Mouse (Mus musculus) thymus, postnatal 0 days (tissue): ENCODE results near the gene Dcun1d4. TPM values are rescaled to one million over a fixed set of nuclear protein-coding genes. Genes with fewer than 3 reads are reported as not detected.
"Not testable (repeated sequence)": the region's sequence is repeated elsewhere in the genome, so short reads cannot be mapped to it uniquely, and the experiment has no call there.

Experiments used
- DNase-seq: peaks from one replicate; pipeline ENCODE4 v3.0.0-alpha.2; 2015; ENCODE audit warnings: low spot score
- polyA plus RNA-seq: library from polyadenylated mRNA; unstranded; fragments of >200 nt; fragmentation: Nextera tagmentation; extraction: Ambion mirVana; gene quantifications from 2 replicates; pipeline ENCODE4 v1.2.1, GENCODE M21; 2015

The Dcun1d4 gene
- polyA plus RNA-seq = 5.9 and 8.8 TPM in 2 replicates

DNA sequence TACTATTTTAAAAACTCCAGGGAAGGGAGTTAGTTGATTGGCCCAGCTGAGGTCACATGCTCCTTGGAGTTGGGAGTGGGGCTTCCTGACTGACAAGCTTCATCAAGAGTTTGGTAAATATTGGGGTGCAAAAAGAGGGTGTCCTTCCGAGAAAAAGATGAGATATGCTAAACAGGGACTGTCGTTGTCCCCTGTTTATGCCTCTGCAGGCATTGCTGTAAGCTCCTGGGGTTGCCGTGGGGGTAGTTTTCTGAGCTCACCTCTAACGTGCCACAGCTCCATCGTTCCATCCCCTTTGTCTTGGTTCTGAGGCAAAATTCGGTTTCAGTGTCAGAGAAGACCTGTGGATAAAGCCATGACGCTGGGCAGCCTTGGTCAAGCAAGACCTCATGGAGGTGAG, at the start of gene Dcun1d4:
TSS of gene Dcun1d4 (plus strand) at position 301 of the 400 bp plus-strand sequence.
- no peak for DNase-seq

DNA sequence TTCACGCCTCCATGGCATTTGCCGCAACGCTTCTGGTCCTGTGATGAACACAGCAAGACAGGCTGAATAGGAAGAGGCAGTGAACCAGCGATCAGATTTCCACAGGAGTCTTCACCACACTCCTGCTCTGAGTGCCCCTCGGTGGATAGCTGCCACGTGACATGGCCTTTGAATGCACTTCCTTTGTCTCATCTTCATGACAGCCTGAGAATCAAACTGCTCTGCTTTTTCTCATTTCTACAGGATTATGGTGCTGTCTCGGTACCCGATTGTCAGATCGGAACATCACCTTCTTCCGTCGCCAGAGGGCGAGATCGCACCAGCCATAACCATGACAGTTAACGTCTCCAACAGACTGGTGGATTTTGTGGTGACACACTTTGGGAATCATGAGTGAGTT, 49.2 kb upstream of the Dcun1d4 start:
- DNase-seq = peak; percentile 59

DNA sequence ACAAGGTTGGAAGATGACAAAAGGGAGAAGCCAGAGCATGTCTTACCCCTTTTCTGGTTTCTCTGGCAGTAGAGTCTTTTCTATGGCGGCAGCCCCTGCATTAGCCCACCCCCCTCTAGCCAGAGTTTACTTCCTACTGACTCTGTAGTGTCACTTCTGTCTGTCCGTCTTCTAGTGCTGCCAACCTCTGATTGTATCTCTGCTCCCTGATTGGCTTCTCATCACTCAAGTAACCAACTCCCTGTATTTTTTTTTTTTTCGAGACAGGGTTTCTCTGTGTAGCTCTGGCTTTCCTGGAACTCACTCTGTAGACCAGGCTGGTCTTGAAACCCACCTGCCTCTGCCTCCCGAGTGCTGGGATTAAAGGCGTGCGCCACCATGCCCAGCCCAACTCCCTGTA, 48.0 kb upstream of the Dcun1d4 start:
- no peak for DNase-seq

DNA sequence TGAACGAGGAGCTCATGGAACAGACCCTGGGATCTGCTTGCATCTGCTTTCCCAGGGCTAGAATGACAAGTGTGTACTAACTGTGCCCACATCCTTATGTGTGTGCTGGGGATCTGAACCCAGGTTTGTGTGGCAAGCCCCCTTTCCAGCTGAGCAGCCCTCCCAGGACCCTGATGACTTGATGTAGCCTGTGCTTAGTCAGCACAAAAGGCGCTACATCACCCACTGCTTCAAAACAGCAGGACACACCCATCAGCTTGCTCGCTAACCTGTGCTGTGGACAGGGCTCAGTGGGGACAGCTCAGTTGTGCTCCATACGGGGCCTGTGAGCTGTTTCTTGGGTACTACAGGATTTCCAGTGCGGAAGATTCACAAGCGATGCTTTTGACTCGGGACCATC, 46.0 kb upstream of the Dcun1d4 start:
- DNase-seq = no peak

DNA sequence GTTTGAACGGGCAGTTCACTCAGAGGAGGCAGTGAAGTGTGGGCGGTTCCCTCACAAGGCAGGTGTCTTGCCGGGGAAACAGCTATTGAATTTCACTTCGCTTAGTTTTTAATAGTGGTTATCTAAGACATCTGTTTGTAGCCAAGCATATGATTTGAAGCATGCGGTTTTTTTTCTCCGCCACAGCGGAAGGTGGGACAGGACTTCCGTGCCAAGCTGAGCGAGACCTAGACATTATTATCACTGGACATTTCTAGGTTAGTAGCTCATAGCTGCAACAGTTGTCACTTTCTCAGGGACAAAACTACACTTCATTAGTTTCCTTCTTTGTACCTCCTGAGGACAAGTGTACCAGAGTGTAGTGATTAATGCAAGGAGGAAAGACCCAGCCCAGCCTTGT, 38.6 kb upstream of the Dcun1d4 start:
- DNase-seq = no peak

DNA sequence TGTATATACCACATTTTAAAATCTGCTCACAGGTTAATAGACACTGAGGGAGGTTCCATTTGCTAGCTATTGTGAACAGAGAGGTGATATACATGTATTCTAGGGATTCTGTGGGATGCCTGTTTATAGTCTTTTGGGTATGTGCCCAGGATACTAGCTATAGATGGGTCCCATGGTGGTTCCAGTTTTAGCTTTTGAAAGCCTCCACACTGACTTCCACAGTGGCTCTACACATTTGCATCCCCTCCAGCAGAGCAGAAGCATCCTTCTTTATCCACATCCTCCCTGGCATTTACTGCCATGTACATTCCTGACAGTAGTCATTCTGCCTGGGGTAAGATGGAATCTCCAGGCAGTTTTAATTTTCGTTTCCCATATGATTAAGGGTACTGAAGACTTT, 30.5 kb upstream of the Dcun1d4 start:
- DNase-seq = no peak

DNA sequence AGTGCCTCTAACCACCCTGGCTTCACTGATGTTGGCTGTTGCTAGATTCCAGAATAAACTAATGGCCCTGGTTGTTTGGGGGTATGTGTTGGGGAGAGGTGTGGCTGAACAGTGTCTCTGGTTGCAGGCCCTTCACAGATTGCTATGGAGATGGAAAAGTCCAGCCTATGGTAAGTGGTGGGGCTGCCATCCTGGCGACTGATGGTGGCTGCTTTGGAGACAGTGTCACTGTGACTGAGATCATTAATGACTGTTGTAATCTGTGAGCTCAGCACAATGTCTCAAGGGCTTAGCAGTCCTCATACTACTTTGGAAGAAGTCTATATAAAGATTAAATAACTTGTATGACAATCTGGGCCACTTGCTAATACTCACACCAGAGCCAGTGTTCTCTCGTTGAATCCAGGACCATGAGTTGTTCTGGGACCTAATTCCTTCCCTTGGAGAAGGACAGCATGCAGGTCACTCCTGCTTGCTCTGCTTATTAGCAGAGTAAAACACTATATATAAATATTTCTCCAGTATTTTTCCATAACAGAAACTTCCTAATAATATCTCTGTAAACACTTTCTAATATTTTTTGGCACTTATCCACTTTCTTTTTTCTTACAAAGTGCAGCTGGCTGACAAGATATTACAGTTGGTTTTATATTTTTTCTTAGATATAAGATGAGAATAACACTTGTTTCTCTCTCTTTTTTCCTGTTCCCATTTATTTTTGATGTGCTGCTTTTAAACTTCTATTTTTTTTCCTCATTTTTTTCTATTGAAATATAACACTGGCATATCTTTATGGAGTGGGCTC, 26.1 kb upstream of the Dcun1d4 start:
- DNase-seq = no peak

DNA sequence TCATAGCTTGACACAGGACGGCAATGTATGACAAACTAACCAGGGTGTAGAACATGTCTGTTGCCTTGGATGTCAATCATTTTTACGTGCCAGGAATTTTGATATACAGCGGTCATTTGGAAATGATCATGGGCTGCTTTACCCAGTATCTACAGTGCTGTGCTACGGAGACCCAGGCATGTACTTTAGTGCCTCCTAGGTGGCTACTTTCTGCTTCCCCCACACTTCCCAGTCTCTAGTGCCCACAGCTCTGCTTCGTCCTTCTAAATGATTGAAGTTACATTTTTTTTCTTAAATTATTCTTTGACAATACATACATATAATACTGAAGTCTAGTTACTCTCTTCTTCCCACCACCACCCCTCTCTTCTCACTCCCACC, 25.5 kb upstream of the Dcun1d4 start:
- DNase-seq = no peak

DNA sequence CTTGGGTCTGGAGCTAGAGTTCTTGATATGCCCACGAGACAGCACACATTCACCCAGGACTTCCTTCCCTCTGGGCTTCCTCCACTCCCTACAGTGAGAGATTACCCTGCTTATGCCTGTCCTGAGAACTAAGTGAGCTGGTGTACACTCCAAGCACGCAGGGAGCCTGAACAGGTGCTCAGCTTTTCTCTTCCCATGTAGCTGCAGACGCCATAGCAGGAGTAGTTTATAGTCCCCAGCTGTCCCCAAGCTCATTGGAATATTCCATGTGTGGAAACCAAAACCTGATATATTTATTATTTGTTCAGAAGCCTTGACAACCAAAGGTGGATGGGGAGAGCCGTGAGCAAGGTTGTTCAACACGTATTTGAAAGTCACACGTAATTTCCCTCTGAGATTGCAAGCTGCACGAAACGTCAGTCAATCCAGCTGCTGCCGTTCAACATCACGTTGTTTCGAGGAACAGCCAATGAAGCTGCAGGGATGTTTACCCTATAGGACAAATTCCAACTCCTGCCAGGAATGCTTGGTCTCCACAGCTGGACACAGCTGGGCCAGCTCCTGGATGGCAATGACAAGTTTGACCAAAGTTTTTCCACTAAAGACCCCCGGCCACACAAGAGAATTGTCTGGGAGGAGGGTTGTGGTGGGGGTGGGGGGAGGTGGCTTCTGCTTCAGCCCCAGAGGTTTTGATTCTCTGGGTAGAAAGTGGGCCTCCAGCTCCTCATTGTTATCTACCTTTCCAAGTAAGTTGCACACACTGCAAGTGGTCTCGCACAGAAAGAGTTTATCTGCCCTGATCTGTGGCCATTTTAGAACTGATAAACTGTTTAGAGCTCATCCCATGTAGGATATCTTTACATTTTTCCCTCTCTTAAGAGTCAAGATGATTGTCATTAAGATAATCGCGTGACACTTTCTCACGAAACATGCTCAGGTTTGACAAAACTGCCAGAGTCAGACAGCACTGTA, 12.1 kb upstream of the Dcun1d4 start:
- no peak for DNase-seq

DNA sequence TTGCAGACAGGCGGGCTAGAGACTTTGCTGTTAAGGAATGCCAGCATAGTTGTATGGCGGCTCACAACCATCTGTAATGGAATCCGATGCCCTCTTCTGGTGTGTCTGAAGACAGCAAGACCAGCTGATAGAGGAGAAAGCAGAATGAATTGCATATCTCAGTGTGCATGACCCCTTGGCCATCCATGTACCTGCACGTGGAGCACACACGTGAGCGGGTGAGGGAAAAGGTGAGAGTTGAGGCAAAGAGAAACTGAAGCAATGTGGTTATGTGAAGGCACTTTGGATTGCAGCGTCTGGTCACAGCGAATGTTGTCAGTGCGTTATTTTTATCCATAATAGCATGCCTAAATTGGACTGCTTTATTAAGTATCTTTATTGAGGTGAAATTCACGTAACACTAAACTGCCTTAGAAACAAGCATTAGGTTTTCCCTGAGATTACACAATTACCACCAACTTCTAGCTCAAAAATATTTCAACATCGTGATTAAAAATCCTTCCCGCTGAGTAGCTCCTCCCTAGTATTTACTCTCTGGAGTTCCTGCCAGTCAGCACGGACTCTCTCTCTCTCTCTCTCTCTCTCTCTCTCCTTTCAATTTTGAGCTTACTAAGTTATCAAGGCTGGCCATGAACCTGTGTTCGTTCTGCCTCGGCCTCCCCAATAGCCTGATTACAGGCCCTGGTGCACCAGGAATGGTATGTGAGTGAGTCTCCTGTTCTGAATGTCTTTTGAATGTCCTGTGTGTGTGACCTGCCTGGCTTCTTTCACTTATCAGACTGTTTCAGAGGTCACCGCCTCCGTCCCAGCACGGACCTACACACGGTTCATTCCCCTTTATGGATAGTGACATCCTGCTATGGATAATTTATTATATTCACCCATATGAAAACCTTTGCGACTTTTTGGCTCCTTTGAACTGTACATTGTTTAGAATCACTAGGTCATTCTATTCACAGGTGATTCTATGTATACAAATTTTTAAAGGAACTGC, 6.1 kb upstream of the Dcun1d4 start:
- DNase-seq = no peak

DNA sequence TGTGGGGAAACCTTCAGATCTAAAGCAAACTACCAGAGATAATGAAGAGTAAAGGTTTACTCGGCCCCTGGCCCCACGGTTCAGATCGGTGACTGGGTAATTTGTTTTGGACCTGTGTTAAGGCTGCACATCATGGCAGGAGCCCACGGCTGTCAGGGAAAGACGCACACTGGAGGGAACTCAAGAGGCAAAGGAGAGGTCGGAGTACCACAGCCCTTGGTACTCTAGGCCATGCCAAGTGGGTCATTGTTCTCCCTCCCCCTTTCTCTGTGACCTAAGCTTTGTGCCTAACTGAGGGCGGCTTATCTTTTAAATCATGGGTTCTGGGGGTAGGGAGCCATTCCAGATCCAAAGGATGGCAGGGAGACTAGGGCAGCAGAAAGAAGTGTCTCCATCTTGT, 601 bp downstream of the Dcun1d4 start:
- no peak for DNase-seq

DNA sequence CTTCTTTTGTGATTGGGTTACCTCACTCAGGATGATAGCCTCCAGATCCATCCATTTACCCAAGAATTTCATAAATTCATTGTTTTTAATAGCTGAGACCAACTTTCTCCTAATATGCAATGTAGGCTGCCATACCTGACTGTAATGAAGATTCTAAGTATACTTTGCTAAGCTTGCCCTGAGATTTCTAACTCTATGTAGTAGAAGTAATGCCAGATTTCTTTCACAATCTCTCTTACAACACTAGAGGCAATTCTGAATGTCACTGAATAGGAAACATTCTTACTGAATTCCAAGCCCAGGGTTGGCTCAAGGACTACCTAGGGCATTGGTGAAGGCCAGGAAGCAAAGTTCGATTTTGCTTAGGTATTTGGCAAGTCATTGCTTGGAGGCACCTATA, 1.6 kb downstream of the Dcun1d4 start:
- DNase-seq = not testable (repeated sequence)

DNA sequence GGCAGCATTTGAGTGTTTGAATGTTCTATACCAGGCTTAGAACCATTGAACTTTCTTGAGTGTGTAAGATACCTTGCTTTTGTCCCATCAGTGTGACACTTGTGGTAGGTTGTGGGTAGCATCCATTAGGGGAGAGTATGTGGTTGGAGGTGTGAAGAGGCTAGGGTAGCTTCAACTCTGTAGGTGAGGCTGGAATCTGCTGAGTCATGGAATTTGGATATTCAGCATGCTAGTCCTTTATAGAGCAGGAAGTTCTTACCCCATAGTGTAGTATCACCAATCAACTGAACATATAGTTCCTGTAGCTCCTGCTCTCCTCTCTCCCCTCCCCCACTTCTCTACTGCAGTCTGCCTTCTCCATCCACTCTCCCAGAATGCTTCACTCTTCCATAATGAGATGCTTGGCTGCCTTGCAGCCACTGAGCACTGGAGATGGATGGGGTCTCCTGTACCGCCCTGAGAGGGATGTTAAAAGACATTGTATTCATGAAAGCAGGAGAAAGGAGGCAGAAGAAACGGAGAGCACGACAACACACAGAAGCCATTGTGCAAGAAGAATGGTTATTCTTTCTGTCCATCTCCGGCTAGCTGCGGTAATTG, 3.3 kb downstream of the Dcun1d4 start:
- no peak for DNase-seq

DNA sequence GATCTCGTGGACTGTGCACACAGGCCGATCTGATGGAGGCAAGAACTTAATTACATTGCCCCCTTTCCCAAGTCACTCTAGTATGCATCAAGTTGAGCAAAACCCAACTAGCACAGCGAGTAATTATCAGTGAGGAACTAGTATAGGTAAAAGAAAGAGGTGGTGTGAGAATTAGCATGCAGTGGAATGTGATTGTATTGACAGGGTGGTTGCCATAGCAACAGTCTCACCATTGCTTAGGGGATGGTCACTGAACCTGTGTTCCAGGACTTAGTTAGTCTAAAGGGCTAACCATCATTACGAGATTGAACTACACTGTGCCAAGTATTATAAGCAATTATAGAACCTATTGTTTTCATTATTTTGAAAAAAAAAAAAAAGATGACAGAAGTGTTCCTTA, 5.7 kb downstream of the Dcun1d4 start:
- DNase-seq = no peak

DNA sequence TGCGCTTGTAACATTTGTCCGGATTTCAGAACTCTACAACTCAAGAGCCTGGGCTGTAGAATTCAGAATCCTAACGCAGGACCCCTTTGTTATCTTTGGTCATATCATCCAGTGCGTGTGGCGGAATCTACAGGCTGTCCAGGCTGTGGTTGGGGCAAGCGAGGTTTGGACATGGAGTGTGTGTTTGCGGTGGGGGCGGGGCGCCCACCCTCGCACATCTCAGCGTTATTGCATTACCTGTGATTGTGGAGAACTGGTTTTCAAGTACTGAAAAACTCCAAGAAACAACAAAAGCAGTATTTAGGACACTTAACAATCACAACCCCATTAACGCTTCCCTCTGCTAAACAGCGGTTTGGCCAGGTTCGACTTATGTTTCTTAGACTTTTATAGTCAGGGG, 9.1 kb downstream of the Dcun1d4 start:
- DNase-seq = no peak

DNA sequence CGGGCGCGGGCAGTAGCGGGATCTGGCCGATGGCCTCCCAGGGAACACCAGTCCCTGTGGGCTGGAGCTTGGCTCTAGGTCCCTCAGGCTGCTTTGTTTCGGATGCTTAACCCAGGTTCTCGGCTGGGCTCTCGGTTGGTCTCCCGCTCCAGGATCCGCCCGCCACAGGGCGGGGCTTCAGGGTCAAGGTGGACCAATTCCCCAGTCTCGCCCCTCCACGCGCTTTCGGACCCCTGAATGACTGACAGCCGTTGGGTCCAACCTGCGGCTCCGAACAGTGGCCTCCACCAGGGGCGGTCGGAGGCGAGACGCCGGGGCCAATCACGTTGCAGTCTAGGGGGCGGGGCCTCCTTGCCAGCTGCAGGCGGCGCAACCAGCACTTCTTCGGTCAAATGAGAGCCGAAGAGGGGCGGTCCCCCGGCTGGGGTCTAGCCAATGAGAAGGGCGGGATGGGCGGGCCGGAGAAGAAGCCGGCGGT, 9.8 kb downstream of the Dcun1d4 start:
- DNase-seq = peak; percentile 96

DNA sequence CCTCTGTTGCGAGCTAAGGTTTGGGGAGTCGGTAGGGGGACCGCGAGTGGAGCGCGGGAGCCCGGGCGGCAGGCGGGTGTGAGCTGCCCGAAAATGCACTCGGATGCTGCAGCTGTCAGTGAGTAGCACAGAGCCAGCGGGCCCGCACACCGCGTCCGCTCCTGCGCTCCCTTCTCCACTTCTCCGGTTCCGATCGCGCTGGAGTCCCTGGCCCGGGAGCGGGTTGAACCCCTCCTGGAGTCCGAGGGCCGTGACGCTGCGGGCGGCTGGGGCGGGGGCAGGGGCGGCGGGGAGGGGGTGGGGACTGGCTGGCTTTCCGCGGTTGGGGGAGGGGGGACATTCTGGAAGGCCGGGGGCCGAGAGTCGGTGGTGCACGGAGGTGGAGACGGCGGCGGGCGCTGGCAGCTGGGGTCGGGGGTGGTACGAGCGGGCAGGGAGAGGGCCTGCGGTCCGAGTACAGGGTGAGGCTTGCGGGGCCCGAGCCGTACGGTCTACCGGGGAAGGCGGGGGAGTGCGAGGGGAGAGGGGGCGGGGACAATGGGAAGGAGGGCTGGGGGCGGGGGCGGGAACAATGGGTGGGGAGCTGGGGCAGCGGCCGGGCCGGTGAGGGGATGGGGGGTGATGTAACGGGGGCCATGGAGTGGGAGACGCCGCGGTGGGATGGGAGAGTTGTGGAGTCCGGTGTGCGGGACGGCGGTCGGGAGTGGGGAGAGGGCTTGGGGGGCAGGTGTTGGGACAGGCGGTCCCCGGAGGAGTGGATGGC, 10.5 kb downstream of the Dcun1d4 start:
- DNase-seq = no peak

DNA sequence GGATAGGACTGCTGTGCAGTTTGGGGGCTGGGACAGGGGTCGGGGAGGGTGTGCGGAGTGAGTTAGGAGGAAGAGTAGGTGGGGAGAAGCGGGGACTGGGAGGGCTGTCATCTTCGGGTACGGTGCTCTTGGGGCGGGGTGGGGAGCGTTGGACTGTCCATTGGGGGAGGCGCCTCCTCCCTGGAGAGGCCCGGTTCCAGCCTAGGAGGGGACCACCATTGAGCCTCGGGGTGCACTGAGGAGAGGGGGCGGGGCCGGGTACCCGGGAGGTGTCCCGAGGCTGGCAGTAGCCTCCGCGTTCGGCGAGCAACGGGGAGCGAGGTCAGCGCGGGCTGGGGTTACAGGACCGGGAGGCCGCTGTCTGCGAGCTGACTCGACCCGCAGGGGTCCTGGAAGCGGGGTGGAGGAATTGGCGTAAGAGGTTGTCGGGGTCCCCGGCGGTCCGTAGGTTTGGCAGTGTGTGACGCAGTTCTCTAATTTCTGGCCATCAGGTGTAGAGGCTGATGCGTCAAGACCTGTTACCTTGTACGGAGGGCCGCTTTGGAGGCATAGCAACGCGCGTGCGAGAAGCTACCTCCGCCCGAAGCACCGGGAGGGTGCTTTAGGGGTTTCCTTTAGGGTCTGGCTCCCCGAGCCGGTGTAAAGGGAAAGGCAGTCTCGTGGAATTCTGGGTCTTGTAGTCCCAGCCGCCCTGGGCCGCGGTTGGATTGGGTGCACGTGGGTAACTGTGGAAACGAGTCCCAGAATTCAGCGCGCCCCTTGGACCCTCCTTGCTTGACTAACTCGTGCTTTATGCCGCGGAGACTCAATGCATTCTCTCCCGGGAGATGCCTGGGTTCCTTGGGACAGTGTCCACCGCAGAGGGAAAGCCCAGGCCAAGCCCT, 11.3 kb downstream of the Dcun1d4 start:
- peak; percentile 91 for DNase-seq

DNA sequence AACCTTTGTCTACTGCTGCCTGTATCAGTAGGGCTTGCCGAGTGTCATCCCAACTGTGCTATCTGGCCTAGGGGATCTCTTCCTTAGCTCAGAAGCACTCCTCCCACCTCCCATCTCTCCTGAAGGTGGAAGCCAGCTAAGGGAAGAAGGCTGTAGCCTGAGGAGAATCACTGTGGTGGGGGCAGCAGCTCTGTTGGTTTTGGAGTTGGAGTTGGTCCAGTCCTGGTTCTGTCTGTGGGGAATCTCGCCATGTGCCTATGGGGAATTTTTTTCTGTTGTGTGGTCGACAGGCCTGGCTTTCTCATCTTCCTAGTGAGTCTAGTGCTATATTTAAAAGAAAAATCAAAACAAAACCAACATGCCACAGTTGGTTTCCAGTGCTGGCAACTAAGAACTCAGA, 16.6 kb downstream of the Dcun1d4 start:
- no peak for DNase-seq
